Mouse (Mus musculus) retina, embryonic 14.5 days (tissue): ENCODE results near the gene Prelp.
A peak's percentile ranks its signal among the peaks of the same experiment; 100 is the strongest.
"Not testable (repeated sequence)": the region's sequence is repeated elsewhere in the genome, so short reads cannot be mapped to it uniquely, and the experiment has no call there.

Experiments
- DNase-seq: peaks from one replicate; pipeline ENCODE4 v3.0.0-alpha.2; 2015; ENCODE audit warnings: low spot score

Gene Prelp

DNA sequence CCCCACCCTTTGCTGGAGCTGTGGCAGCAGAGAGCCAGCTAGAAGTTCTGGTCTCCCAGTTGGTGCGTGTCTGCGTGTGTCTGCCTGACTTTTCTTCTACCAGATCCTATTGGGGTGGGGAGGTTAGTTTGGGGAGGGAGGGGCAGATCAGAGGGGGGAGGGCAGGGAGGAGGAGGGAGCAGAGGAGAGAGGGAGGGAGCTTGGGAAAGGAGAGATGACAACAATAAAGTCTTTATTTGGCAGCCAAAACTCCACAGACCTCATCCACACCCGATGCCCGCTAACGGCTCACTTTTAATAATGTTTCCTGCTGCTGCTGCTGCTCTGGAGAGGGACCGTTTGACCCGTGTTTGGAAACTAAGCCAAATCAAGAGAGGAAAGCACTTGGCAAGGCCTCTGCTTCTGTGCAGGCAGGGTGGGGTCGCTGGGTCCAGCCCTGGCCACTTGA, at the start of gene Prelp:
Gene Prelp, minus strand, starts transcription at position 111 of the 448 bp plus-strand sequence.
- no peak for DNase-seq

DNA sequence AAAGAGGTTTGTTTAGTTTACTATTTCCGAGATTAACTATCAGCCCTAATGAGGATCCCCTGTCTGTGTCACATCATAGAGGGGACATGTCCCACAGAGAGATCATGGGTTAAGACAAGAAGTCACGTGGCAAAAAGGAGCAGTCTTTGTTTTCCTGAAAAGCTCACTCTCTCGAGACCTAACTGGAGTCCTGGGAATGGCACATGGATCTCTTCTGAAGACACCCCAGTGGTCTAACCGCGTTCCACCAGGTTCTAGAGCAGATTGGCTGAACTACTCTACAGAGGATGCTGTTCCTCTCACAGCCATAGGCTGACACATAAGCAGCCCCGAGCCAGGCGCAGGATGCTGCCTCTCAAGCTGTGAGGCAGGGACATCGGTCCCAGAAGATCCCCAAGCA, 48.2 kb upstream of the Prelp start:
- DNase-seq: no peak

DNA sequence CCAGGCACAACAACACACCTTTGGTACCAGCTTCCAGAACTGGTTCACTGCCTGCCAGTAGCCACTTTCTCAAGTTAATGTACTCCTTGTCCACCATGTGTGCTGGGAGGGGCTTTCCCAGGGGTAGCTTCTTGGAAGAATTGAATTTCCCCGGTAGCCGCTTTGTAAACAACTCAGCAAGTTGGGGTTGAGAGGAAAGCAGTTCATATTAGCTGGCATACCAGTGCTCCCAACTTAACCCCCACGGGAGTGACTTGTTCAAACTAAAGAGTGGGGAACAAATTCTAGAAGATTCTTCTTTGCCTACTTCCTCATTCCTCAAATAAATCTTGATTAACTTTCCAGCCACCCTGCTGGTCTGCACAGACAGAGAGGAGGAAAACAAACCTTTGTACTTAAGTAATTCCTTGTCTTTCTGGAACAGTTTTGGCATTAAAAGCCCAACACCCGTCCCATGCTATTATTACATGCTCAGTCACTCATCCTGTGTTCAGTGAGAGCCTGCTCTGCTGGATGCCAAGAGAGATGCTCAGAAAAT, 47.6 kb upstream of the Prelp start:
- DNase-seq: no peak

DNA sequence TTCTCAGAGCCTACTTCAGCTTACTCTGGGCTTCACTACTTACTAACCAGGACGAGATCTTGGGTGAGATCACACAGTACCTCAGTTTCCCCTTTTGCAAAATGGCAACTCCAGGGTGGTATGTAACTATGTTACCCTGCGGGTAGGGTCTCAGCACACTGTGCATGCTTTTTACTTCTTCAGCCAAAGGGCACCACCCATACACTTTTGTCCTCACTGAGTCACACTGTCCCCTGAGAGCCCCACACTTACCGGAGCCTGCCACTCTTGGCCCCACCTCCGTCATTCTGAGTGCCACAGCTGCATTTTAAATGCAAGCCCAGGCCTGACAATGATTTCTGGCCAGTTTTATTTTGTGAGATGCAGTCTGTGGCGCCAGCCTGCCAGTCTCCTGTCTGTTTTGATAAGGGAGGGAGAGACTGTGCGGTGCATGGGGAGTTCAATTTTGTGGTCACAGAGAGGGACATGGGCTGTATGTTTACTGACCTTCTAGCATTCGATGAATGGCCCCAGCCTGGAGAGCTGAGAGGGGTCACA, 46.3 kb upstream of the Prelp start:
- no peak for DNase-seq

DNA sequence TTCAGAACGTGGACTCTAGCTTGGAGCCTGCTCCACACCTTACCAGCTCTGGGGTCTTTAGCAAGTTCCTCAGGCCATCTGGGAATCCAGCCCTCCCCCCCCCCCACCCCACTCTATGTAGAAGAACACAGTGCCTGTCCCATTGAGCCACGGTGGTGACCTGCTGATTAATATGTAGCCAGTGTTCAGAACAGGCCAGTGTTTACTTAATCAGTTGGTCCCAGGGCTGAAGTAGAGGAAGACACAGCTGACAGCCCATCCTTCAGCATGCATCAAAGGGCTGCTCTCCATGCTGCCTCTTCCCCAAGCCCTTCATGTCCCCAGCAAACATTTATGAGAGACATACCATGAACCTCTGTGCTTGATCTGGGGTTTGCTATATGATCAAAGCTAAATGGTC, 44.8 kb upstream of the Prelp start:
- no peak for DNase-seq

DNA sequence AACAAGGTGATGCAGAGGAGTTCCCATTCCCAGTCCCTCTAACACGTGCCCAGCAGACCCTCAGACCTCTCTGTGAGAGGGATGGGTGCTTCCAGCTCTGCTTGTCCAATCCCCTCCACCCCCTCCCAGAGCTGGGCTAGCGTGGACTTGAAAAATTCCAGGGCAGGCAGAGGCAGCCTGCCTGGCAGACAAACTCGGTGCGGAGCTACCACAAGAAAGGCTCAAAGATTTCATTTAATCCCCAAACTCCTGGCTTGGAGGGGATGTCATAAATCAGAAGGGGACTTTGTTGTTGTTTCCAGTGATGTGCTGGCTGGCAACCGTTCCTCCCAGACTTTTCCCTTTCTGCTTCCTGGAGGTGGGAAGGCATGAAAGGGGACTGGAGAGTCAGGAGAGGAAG, 44.1 kb upstream of the Prelp start:
- DNase-seq: no peak

DNA sequence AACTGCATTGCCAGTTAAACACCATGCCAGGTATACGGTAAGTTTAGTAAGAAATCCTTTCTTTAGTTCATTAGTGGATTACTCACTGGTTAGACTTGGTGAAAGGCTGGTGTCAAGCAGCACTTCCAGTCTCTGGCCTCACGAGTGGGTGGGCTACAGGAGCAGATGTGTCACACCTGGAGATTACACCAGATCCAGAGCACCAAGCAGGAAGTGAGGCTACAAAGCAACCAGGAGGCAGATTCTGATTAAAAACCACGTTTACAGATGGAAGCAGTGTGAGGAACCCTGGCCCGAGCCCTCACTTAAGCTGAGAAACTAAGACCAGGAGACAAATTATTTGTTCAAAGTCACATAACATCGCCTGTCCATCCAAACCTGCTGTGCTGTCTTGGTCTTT, 43.5 kb upstream of the Prelp start:
- no peak for DNase-seq

DNA sequence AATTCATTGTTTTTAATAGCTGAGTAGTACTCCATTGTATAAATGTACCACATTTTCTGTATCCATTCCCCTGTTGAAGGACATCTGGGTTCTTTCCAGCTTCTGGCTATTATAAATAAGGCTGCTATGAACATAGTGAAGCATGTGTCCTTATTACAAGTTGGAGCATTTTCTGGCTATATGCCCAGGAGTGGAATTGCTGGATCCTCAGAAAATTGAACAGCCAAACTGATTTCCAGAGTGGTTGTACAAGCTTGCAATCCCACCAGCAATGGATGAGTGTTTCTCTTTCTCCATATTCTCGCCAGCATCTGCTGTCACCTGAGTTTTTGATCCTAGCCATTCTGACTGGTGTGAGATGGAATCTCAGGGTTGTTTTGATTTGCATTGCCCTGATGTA, 42.4 kb upstream of the Prelp start:
- DNase-seq: not testable (repeated sequence)

DNA sequence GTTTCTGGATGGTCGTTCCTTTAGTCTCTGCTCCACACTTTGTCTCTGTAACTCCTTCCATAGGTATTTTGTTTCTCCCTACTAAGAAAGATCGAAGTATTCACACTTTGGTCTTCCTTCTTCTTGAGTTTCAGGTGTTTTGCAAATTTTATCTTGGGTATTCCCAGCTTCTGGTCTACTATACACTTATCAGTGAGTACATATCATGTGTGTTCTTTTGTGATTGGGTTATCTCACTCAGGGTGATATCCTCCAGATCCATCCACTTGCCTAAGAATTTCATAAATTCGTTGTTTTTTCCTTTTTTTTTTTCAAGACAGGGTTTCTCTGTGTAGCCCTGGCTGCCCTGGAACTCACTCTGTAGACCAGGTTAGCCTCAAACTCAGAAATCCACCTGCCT, 41.9 kb upstream of the Prelp start:
- DNase-seq: not testable (repeated sequence)

DNA sequence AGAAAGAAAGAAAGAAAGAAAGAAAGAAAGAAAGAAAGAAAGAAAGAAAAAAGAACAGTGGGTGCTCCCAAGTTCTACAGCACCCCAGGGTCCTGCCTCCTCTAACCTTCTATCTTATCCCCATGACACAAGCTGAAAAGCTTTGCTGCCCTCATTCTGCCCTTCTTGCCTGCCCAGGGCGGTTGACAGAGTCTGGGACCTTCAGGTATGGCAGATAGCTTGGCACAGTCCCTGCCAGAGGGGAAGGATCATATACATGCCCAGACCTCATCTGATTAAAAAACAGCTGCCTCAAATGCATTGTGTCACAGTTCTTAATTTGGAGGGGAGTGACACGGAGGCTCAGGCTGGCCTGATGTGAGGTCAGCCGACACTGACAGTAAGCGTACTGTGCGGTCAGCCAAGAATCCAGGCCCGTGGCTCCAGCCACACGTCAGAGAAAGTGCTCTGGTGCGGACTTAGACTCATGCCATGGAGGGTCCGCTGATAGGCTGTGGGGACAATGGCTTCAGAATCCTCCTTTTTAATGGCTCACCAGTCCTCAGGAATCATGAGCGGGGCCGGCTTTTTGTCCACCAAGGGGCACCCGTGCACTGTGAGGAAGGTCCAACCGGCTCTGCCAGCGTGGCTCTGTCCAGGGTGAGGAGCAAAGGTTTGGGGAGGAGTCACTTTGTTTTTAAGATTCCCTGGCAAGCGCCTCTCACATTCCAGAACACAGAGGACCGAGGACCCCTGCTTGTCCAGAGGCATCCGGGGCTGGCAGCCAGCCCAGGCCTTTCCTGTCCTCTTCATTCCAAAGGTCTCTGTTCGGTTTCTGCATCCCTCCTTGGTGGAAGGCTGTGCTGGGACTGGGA, 40.3 kb upstream of the Prelp start:
- DNase-seq: peak; percentile 76

DNA sequence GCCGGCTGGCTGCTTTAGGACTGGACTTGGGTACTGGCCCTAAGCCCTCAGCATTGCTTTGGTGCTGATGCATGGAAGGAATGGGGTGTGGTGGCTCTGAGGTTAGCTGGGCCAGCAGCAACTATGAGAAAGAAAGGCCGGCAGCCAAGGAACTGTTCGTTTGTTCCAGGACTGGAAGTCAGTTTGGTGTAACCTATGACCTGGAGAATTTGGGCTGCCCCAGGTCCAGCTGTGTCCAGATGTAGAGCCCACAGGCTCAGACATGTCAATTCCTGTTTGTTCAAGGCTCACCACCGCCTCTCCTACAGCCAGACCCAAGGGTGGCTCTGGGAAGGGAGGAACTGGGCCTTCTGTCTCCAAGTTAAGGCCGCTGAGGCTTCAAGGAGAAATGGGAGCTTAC, 38.3 kb upstream of the Prelp start:
- no peak for DNase-seq

DNA sequence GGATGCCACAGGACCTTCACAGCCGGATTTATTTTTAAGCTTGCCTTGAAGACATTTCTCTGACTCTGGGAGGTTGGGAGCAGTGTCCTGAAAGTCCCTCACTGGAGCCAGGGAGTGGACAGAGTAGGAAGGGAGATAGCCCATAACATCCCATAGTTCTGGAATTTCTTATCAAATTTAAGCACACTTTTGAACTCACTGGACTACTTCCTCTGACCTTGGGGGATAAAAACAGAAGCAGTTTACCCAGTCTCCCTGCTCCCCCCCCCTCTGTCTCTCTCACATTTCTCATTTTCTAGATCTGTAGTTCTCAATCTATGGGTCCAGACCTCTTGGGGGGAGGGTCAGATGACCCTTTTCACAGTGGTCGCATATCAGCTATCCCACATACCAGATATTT, 32.8 kb upstream of the Prelp start:
- DNase-seq: no peak

DNA sequence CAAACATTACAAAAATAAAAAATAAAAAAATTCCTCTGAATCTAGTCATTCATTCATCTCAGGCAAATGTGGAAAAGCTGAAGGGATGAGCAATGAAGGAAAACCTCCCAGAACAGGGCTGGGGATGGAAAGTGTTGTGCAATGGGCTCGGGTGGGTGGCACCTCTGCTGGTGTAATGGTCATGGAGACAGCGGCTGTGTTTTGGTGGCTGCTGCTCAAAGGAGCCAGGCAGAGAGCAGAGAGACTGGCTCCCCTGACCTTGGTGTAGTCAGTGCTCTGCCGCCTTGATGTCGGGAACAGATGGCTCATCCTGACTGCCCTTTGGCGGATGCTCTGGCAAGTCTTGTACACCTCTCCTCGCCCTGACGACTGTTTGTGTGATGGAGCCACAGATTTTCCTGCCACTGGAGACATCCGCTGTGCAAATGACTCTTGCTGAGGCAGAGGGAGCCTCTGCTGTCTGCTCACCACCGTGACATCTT, 32.1 kb upstream of the Prelp start:
- no peak for DNase-seq

DNA sequence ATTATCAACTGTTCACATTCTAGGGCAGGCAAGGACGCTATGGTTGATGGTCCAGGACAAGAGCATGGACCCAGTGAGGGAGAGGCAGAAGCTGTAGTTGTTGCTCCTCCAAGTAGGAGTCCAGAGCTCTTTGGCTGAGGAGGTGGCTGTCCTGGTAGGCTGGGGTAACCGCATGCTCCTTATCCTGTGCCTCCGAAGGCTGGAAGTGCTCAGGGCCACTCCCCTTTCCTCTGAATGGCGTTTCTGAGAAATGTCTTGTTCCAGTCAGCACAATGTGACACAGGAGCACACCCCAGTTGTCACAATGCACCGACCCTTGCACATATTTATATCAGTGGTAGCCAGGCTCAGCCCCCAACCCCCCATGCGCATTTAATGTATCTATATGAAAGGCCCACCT, 30.4 kb upstream of the Prelp start:
- DNase-seq: no peak

DNA sequence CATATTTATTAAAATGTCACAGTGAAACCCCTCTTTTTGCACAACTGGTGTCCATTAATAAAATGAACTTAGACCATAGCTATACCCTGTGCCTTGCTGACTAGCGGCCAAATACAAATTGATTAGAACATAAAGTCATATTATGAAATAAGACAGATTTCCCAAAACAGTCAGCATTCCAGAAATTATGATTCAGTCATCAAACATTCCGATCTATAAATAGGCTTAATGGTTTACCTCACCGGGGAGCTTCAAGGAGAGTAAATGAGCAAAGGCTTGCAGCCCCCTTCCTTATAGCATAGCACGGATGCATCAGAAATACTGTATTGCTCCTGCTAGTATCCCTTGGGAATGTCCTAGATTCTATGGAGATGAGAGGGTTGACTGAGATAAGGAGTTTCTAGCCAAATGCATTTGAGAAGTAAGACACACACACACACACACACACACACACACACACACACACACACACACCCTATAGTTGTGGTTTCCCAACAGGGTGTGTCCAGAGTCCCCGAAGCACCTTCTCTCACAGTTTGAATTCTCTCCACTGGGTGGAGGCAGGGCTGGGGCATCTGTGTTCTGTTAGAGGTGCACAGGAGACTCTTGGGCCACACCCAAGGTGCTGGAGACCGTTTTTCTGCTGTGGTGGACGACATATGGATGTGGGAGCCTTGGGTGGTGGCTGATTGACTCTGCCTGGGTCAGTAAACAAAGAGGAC, 29.0 kb upstream of the Prelp start:
- DNase-seq: no peak

DNA sequence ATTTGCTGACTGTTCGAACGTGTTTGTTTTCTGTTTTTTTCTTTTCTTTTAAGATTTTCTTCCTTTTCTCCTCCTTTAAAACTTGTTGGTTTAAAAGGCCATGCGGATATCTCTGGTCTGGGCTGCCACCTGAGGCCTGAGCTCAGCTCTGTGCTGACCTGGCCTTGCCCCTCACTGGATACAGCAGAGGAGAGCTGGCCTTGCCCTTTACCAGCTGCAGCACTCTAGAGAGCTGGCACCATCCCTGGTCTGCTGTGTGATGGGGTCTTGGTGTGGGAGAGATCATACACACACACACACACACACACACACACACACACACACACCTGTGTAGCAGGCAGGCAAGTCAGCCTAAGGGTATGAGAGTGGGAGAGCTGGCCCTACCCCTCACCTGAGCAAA, 23.9 kb upstream of the Prelp start:
- no peak for DNase-seq

DNA sequence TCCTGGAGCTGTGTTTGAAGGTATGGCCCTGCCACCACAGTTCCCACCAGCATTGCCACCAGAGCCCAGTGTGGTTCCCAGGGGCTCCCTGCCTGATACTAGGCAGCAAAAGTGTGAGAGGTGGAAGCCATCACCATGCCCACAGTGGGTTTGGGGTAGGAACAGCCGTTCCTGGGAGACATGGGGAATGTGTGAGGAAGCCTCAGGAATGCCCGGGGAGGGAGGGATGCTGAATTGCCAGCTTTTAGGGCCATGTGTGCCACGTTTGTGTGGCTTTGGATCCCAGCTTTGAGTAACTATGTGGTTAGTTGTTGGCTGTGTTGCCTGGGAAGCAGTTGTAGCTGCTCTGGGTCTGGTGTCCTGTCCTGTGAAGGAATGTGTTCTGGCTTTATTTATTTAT, 20.7 kb upstream of the Prelp start:
- no peak for DNase-seq

DNA sequence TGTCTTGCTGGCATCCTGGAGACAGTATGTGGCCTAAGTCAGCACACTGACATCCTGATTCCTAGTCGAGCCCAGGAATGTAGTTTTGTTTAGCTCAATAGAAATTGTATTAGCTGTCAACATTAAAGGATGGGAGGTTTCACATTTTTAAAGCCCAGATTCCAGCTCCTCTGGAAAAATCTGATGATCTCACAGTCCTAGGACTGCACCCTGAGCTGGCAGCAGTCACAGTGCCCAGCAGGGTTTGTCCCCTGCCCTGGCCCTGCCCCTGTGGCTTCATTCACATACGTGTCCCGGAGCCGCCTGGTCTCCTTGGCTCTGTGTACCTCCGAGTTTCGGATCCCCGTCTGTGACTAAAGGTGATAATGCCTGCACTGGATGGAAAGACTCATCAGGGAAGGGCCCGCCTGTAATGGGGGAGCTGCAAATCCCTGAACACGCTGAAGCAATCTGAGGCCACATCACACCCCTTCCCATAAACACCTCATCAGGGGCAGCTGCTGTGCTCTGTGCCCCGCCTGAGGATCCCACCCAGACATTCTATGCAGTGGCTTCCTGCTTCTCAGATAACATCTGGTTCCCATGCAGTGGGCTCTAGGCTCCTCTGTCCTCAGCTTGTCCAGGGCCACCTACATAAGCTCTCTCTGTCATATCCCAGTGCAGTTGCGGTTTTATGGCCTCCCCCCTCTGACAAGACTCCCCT, 20.1 kb upstream of the Prelp start:
- no peak for DNase-seq

DNA sequence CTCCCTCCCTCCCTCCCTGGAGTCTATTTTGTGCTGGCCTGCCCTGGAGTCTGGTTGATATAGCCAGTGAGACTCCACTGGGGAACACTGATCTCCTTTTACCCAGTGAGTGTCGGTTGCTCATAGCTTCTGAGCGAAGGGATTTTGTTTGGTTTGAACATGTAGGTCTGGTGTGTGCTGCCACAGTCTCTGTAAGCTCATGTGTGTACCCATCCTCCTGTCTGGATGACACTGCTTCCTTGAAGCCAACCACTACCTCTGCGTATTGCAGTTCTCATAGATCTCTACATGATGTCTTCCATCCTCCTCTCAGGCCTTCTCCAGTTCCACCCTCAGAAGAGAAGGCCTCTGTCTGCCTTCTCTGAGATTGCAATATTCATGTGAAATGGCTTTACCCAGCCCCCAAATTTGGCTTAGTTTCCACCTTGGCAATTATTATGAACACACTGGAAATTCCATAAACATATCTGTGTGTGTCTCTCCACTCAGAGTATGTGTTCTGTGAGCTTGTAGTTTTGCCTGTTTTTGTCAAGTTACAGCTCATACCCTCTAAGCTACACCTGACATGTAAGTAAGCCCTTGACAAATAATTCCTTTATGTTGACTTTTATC, 19.4 kb upstream of the Prelp start:
- no peak for DNase-seq

DNA sequence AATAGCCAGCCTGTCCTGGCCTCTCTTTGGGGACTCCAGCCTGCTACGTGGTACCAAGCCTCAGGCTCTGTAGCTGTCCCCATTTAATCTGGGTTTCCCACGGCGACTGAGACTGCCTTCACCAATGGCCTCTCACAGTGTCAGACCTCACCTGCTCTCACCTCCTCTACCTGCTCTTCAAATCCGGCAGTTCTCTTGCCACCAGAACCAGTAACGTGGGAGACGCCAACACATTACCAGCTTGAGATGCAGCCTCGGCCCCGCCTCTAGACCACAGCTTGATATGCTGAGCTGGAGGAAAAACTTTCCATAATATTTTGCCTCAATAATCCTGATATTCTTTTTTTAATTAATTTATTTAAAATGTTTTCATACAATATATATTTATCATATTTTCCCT, 18.5 kb upstream of the Prelp start:
- DNase-seq: no peak

DNA sequence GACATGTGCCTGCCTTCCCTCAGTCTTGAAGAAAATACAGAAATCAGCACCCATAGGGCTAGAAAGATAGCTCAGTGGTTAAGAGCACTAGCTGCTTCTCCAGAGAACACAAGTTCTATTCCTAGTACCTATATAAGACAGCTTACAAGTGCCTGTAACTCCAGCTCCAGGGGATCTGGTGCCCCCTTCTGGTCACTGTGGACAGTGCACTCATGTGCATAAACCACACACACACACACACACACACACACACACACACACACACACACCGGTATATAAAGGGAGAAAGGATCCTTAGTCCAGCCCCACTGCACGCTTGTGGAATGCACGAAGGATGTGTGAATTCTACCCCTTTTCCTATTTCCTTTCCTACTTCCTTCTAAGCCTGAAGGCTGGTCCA, 15.0 kb upstream of the Prelp start:
- no peak for DNase-seq
